Mouse (Mus musculus) E14TG2a.4 (cell line): ENCODE measurements at regions not wholly inside any gene's neighbourhood (a gene's known extent, or its start where the extent isn't known, plus 50 kb on each side); places are given as distances from the start of the nearest gene placed in this dataset.

Experiments used
- CTCF ChIP-seq: conservative IDR thresholded peaks from 2 replicates; pipeline ENCODE4 v1.5.1; 2014; ENCODE audit warnings: low read length
- POU5F1 ChIP-seq: IDR thresholded peaks from 2 replicates; pipeline ENCODE4 v1.6.1; 2014; ENCODE audit warnings: low read length, borderline replicate concordance

DNA sequence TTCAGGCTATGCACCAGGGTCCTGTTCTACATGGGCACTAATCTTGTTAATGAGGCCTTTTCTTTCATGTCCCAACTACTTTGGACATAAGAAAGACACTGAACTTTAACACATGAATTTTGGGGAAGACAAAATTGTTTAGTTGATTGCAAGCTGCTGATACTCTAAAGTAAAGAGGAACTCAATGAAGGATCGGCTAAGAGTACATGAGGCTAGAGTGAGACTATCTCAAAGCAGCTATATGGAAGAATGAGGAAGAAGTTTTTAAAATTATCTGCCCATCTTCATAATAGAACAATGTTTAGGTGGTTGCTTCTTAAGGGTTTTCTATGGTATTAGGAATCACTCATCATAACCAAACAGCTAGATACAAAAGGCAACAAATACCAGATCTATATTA lies 431.5 kb downstream of the Wdr20rt start:
- no peak for TF ChIP-seq CTCF
- no peak for TF ChIP-seq POU5F1
